Mouse (Mus musculus) liver, embryonic 16.5 days (tissue): ENCODE measurements around the gene Ero1lb. TPM values are rescaled to one million over a fixed set of nuclear protein-coding genes. Genes with fewer than 3 reads are reported as not detected.
"Not testable (repeated sequence)": the region's sequence is repeated elsewhere in the genome, so short reads cannot be mapped to it uniquely, and the experiment has no call there.

ENCODE experiments used
- ATAC-seq: fragments of 200-750 bp; cut with Nextera tagmentation; 2 replicates; pipeline ENCODE4 v1.8.0; 2017; ENCODE audit warnings: low read depth, mild to moderate bottlenecking, moderate number of reproducible peaks, moderate library complexity
- H3K27ac ChIP-seq: fragments of 300-500 bp; sonication (generic); 2 replicates; pipeline ENCODE4 v1.5.1; 2014; ENCODE audit warnings: mild to moderate bottlenecking, low read length
- H3K27me3 ChIP-seq: fragments of 300-500 bp; sonication (generic); 2 replicates; pipeline ENCODE4 v1.6.1; 2014; ENCODE audit warnings: low read depth, low read length, mixed read lengths; ENCODE audit not compliant: control insufficient read depth, insufficient read depth
- H3K36me3 ChIP-seq: fragments of 300-500 bp; sonication (generic); 2 replicates; pipeline ENCODE4 v1.6.1; 2014; ENCODE audit warnings: mild to moderate bottlenecking; ENCODE audit not compliant: control insufficient read depth, insufficient read depth
- H3K4me1 ChIP-seq: fragments of 300-500 bp; sonication (generic); 2 replicates; pipeline ENCODE4 v1.6.1; 2014; ENCODE audit warnings: low read depth, low read length, mixed read lengths; ENCODE audit not compliant: control insufficient read depth
- H3K4me2 ChIP-seq: fragments of 300-500 bp; sonication (generic); 2 replicates; pipeline ENCODE4 v1.6.1; 2014; ENCODE audit warnings: low read depth, low read length, mixed read lengths
- H3K4me3 ChIP-seq: fragments of 300-500 bp; sonication (generic); 2 replicates; pipeline ENCODE4 v1.5.1; 2014; ENCODE audit warnings: low read depth, mild to moderate bottlenecking, low read length
- H3K9ac ChIP-seq: fragments of 300-500 bp; sonication (generic); 2 replicates; pipeline ENCODE4 v1.6.1; 2014; ENCODE audit warnings: low read depth, low read length
- H3K9me3 ChIP-seq: fragments of 300-500 bp; sonication (generic); replicated peaks from 2 replicates; pipeline ENCODE4 v1.6.1; 2016; ENCODE audit warnings: low read length; ENCODE audit not compliant: control insufficient read depth
- WGBS: fragments of 180-500 bp; shearing (Covaris S2); extraction: QIAGEN DNeasy Blood & Tissue Kit; methylation state at CpG from one replicate; pipeline ENCODE4 v1.1.7; 2014; ENCODE audit not compliant: insufficient replicate concordance; 5-methylcytosine and 5-hydroxymethylcytosine counted together
- polyA plus RNA-seq: library from polyadenylated mRNA; unstranded; fragments of >200 nt; fragmentation: Nextera tagmentation; extraction: Ambion mirVana; gene quantifications from 2 replicates; pipeline ENCODE4 v1.2.1, GENCODE M21; 2015

The Ero1lb gene
- polyA plus RNA-seq, 1 experiment from 2014 or later: 3.7 TPM

- not testable (repeated sequence) for ATAC-seq, H3K9ac ChIP-seq, H3K27me3 ChIP-seq, H3K36me3 ChIP-seq, H3K4me1 ChIP-seq, H3K4me2 ChIP-seq, H3K27ac ChIP-seq, H3K9me3 ChIP-seq, H3K4me3 ChIP-seq
- 78% methylated on average over 3 of the region's 4 CpGs for WGBS
Measured at GRCm38 (mm10) chr13:12642795-12643194, 77.1 kb downstream of the Ero1lb start.

DNA sequence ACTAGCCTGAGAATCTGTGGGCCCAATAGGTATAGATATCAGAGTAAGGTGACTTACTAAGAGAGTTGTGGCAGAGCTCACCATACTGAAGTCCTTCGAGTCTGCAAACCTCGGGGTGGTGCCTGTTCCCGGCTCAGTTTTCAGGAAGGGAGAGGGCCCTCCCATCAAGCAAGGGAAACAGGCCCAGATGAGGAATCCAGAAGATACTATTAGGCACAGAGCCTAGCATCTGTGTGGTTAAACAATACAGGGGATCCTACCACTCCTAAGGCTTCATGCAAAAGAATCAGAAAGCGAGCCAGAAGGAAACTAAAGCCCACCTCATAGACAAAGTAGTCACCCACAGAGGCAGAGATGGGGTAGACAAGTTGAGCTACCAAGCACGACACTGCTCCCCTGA, 81.0 kb downstream of the Ero1lb start:
- ATAC-seq, H3K36me3 ChIP-seq, H3K27ac ChIP-seq, H3K27me3 ChIP-seq, H3K4me3 ChIP-seq, H3K9ac ChIP-seq, H3K4me2 ChIP-seq, H3K4me1 ChIP-seq, H3K9me3 ChIP-seq: not testable (repeated sequence)
- 66% methylated on average over 4 of the region's 5 CpGs for WGBS

- peak overlapping the region; percentile 43 for H3K4me3 ChIP-seq
- WGBS: 0% methylated on average over 54 of the region's 79 CpGs
- not testable (repeated sequence) for H3K27me3 ChIP-seq, H3K27ac ChIP-seq, H3K36me3 ChIP-seq, H3K4me1 ChIP-seq, H3K9me3 ChIP-seq, H3K9ac ChIP-seq
- peak; percentile 83 for ATAC-seq
- peak overlapping the region; percentile 46 for H3K4me2 ChIP-seq
Measured at GRCm38 (mm10) chr13:12650020-12650876, 84.6 kb downstream of the Ero1lb start.

DNA sequence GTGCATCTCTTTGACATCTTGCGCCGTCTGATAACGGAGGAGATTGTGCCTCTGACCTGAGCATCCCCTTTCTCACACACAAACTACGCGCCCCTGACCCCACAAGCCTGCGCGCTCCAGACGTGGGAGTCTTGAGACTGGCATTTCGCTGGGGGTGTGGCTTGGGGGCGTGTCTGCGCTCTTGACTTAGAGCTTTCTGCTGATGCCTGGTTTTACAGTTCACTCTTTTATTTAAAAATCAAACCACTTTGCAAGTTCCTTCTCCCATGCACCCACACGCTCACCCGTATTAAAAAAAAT, 85.2 kb downstream of the Ero1lb start:
- H3K4me3 ChIP-seq: peak overlapping the region; percentile 32
- not testable (repeated sequence) for H3K36me3 ChIP-seq, H3K9ac ChIP-seq, H3K9me3 ChIP-seq, H3K4me1 ChIP-seq, H3K27me3 ChIP-seq, H3K27ac ChIP-seq
- ATAC-seq: peak; percentile 58
- 1% methylated on average over 10 of the region's 13 CpGs for WGBS
- H3K4me2 ChIP-seq: peak overlapping the region; percentile 46

Other genes with a start within 250 kb of the Ero1lb start
- 9.9 and 24.6 TPM in 2 replicates for gene Actn2, start 225.1 kb upstream of the Ero1lb start, polyA plus RNA-seq
- 8.7 and 8.9 TPM in 2 replicates for gene Heatr1, start 170.8 kb upstream of the Ero1lb start, polyA plus RNA-seq
- gene Lgals8, start 100.9 kb upstream of the Ero1lb start, polyA plus RNA-seq: 14.9 and 15.7 TPM in 2 replicates
- gene Edaradd, start 45.4 kb upstream of the Ero1lb start, polyA plus RNA-seq: 0.21 and 0.24 TPM in 2 replicates
- gene Prl2c3, start 234.2 kb downstream of the Ero1lb start, polyA plus RNA-seq: not detected in 2 replicates